Mouse (Mus musculus): ENCODE results near the gene Adgrf5. TPM values are rescaled to one million over a fixed set of nuclear protein-coding genes. Genes with fewer than 3 reads are reported as not detected.
"Not testable (repeated sequence)": the region's sequence is repeated elsewhere in the genome, so short reads cannot be mapped to it uniquely, and the experiment has no call there.

Gene Adgrf5
- total RNA-seq, 2 experiments from 2014 or later, result 25.6 to 29.3 TPM

- intact Hi-C loops (cut with DNase I), result no loop called here
Observed at GRCm38 (mm10) chr17:43423953-43424352, 63.7 kb downstream of the Adgrf5 start.

GRCm38 (mm10) chr17:43431692-43432091 lies 71.4 kb downstream of the Adgrf5 start:
- peak in 1 of 2 experiments; percentile 35 for DNase-seq (ENCODE audit: extremely low spot score in 1 of 2, low spot score in 2 of 2)
- intact Hi-C loops (cut with DNase I), result no loop called here

More at GRCm38 (mm10) chr17:43423953-43424352, 63.7 kb downstream of the Adgrf5 start:
- DNase-seq (ENCODE audit: extremely low spot score in 1 of 2, low spot score in 2 of 2), result no peak

GRCm38 (mm10) chr17:43434485-43434884 lies 74.2 kb downstream of the Adgrf5 start:
- peak in 1 of 2 experiments; percentile 28 for DNase-seq (ENCODE audit: extremely low spot score in 1 of 2, low spot score in 2 of 2)
- intact Hi-C loops (cut with DNase I), result no loop called here

GRCm38 (mm10) chr17:43451216-43451615 lies 91.0 kb downstream of the Adgrf5 start:
- DNase-seq (ENCODE audit: extremely low spot score in 1 of 2, low spot score in 2 of 2), result no peak
- intact Hi-C loops (cut with DNase I), result no loop called here

- intact Hi-C loops (cut with DNase I), result loop anchor here (5.0 kb wide), 2 partner anchors 131 to 446 kb away; no protein-coding TSS in a partner anchor
- peak; percentile 66 to 81 for DNase-seq (ENCODE audit: extremely low spot score in 1 of 2, low spot score in 2 of 2)
Observed at GRCm38 (mm10) chr17:43458598-43458997, 98.3 kb downstream of the Adgrf5 start.

- DNase-seq (ENCODE audit: extremely low spot score in 1 of 2, low spot score in 2 of 2), result peak in 1 of 2 experiments; percentile 29
- intact Hi-C loops (cut with DNase I), result loop anchor here (1.0 to 5.0 kb wide), 3 partner anchors 132 to 447 kb away; no protein-coding TSS in a partner anchor
Observed at GRCm38 (mm10) chr17:43459737-43460230, 99.5 kb downstream of the Adgrf5 start.

- intact Hi-C loops (cut with DNase I), result loop anchor here (1.0 kb wide), 1 partner anchor 195 kb away; no protein-coding TSS in a partner anchor
- peak; percentile 60 to 88 for DNase-seq (ENCODE audit: extremely low spot score in 1 of 2, low spot score in 2 of 2)
Observed at GRCm38 (mm10) chr17:43460245-43461181, 100.3 kb downstream of the Adgrf5 start.

GRCm38 (mm10) chr17:43470039-43470438 lies 109.8 kb downstream of the Adgrf5 start:
- intact Hi-C loops (cut with DNase I), result no loop called here
- peak in 1 of 2 experiments; percentile 31 for DNase-seq (ENCODE audit: extremely low spot score in 1 of 2, low spot score in 2 of 2)

GRCm38 (mm10) chr17:43472558-43472957 lies 112.3 kb downstream of the Adgrf5 start:
- no peak for DNase-seq (ENCODE audit: extremely low spot score in 1 of 2, low spot score in 2 of 2)
- intact Hi-C loops (cut with DNase I), result no loop called here

- intact Hi-C loops (cut with DNase I), result no loop called here
- DNase-seq (ENCODE audit: extremely low spot score in 1 of 2, low spot score in 2 of 2), result no peak
Observed at GRCm38 (mm10) chr17:43474775-43475174, 114.5 kb downstream of the Adgrf5 start.

GRCm38 (mm10) chr17:43477621-43478020 lies 117.4 kb downstream of the Adgrf5 start:
- intact Hi-C loops (cut with DNase I), result no loop called here
- no peak for DNase-seq (ENCODE audit: extremely low spot score in 1 of 2, low spot score in 2 of 2)

GRCm38 (mm10) chr17:43485982-43486381 lies 125.7 kb downstream of the Adgrf5 start:
- DNase-seq (ENCODE audit: extremely low spot score in 1 of 2, low spot score in 2 of 2), result no peak

GRCm38 (mm10) chr17:43488439-43489151 lies 128.3 kb downstream of the Adgrf5 start:
- intact Hi-C loops (cut with DNase I), result no loop called here

More at GRCm38 (mm10) chr17:43485982-43486381, 125.7 kb downstream of the Adgrf5 start:
- intact Hi-C loops (cut with DNase I), result no loop called here

GRCm38 (mm10) chr17:43490371-43490770 lies 130.1 kb downstream of the Adgrf5 start:
- DNase-seq (ENCODE audit: extremely low spot score in 1 of 2, low spot score in 2 of 2); intact Hi-C loops (cut with DNase I): not testable (repeated sequence)

More at GRCm38 (mm10) chr17:43488439-43489151, 128.3 kb downstream of the Adgrf5 start:
- no peak for DNase-seq (ENCODE audit: extremely low spot score in 1 of 2, low spot score in 2 of 2)

GRCm38 (mm10) chr17:43495502-43495901 lies 135.3 kb downstream of the Adgrf5 start:
- intact Hi-C loops (cut with DNase I), result no loop called here
- no peak for DNase-seq (ENCODE audit: extremely low spot score in 1 of 2, low spot score in 2 of 2)

GRCm38 (mm10) chr17:43497521-43497920 lies 137.3 kb downstream of the Adgrf5 start:
- no peak for DNase-seq (ENCODE audit: extremely low spot score in 1 of 2, low spot score in 2 of 2)
- intact Hi-C loops (cut with DNase I), result no loop called here

GRCm38 (mm10) chr17:43500513-43500912 lies 140.3 kb downstream of the Adgrf5 start:
- no peak for DNase-seq (ENCODE audit: extremely low spot score in 1 of 2, low spot score in 2 of 2)
- intact Hi-C loops (cut with DNase I), result no loop called here

GRCm38 (mm10) chr17:43501223-43501622 lies 141.0 kb downstream of the Adgrf5 start:
- no peak for DNase-seq (ENCODE audit: extremely low spot score in 1 of 2, low spot score in 2 of 2)
- intact Hi-C loops (cut with DNase I), result no loop called here

GRCm38 (mm10) chr17:43501631-43502030 lies 141.4 kb downstream of the Adgrf5 start:
- no peak for DNase-seq (ENCODE audit: extremely low spot score in 1 of 2, low spot score in 2 of 2)
- intact Hi-C loops (cut with DNase I), result no loop called here
